Mouse (Mus musculus) brain, adult 2 months (tissue): ENCODE measurements around the gene Gnl3l.
A peak's percentile ranks its signal among the peaks of the same experiment; 100 is the strongest.

Source experiments
- DNase-seq: peaks from one replicate; pipeline ENCODE4 v3.0.0; 2011; ENCODE audit warnings: low read depth, low spot score

Gnl3l gene

DNA sequence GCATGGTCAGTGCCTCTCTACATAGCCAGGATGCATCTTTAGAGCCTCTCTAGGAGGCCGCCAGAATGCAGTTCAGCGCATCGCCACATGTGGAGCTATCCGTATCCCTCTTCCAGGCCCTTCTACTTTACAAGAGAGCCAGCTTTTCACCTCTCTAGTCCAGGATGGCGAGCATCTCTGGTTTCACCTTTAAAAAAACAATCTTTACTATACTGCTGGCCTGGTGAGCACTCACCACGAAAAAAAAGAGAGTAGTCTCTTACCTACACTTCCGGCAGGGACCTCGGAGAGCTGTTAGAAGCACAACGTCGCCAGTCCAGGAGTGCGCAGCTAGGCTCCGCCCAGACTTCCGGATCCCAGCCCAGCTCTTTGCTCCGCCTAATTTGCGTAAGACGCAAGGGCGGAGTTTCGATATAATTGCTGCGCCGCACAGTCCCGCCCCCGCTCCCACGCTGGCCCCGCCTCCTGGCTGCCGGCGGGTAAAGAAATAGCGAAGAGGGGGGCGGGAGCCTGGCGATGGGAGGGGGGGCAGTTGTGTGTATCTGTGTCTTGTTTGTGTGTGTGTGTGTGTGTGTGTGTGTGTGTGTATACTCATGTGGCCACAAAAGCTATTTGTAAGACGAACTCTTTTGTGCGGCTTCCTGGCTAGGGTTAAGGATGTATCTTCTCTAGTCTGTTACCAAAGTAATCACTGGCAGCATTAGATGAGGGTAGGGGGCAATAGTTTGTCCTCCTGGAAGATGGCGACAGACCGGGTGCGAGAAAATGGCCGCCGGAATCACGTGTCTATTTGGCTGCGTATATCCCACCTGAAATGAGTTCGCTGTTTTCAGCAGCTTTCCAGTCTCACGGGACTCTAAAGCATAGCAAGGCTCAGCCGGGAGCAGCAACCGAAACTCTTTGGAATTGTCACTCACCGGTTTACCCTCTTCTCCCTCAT is at the start of gene Gnl3l:
Gene Gnl3l (minus strand): TSS at position 385 of the 940 bp plus-strand sequence.
- peak; percentile 97 for DNase-seq

DNA sequence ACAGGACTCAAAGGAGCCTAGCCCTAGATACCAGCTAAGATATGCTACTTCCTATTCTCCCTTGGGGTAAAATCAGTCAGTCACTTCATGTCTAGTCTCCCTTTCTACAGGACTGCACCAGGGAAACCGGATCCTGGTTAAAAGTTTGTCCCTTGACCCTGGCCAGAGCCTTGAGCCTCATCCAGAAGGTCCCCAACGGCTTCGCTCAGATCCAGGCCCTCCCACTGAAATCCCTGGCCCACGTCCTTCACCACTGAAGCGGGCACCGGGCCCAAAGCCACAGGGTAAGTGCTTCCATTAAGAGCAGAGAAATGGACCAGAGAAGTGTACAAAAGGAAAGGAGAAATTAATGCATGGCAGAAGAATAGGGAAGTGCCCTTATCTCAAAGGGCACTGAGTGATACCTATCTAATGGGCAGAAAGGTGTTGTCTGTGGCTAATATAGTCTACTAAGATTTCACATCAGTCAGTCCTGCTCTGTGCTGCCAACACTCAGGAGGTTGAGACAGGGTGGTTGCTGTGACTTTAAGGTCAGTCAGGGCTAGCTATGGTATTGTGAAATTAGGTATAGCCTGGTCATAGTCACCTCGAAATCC is 49.0 kb upstream of the Gnl3l start:
- no peak for DNase-seq

DNA sequence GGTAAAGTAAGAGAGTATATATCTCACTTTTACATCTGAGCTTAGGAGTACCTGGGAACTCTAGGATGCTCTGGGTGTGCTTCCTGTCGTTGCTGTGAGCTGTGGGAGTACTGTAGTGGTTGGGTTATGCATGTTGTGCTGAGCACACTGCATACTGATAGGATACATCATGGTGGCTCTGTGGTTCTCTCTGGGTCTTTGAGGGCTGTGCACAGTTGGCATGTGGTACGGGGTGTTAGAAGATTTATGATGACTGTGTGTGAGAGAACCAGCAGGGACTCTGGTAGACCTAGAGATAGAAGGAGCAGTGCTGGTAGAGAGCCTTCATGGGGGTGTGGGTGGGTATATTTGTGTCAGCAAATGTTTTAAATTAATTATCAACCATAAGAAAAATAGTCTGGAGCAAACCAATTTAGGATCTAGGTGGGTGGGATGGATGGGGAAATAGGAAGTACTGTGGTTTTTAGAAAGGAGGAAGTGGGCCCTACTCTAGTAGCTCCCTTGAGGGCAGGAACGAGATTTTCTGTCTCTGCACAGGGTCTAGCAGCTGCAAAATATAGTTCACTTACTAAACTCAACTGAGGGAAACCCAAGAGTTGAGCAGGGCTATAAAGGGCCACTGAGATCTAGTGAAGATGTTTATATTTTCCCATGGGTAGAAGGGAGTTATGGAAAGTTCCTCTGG is 44.6 kb upstream of the Gnl3l start:
- no peak for DNase-seq

DNA sequence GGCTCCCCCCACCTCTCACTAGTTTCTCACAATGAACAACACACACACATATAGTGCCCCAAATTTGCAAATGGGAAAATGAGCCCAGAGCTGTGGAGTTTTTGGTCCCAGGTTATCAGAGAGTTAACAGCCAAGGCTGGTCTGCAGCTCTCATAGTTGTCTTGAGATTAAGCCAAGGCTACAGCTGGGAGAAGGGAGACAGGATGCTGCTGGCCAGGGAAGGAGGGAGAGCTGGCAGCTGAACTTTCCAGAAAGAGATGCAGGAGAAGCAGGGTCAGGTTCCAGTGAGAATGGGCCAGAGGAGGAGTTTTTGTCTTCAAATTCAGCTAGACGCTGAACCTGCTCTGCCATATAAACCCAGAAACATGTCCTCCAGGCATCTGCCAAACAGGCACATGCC is 42.2 kb upstream of the Gnl3l start:
- peak; percentile 31 for DNase-seq

- DNase-seq = no peak
Observed at GRCm38 (mm10) chrX:151055559-151055958, 38.4 kb upstream of the Gnl3l start.

GRCm38 (mm10) chrX:151054489-151054888 is 37.4 kb upstream of the Gnl3l start:
- no peak for DNase-seq

DNA sequence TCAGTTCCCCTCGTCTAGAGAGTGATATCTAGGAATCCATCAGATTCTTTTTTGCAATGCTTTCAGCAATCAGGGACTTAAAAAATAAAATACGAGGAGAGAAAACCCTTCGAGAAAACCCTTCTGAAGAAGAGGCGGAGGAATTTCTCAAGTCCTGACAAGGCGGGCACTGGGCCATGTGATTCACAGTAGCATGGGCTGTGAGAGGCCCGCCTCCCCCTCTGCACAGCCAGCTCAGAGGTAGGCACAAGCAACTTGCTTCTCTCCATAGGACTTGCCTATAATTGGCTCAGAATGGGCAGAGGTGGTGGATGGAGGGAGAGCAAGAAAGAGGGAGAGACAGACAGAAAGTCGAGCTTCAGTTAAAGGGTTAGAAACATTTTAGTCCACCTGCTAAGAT is 33.2 kb upstream of the Gnl3l start:
- DNase-seq = peak; percentile 82

GRCm38 (mm10) chrX:151049661-151050215 is 32.6 kb upstream of the Gnl3l start:
- no peak for DNase-seq

DNA sequence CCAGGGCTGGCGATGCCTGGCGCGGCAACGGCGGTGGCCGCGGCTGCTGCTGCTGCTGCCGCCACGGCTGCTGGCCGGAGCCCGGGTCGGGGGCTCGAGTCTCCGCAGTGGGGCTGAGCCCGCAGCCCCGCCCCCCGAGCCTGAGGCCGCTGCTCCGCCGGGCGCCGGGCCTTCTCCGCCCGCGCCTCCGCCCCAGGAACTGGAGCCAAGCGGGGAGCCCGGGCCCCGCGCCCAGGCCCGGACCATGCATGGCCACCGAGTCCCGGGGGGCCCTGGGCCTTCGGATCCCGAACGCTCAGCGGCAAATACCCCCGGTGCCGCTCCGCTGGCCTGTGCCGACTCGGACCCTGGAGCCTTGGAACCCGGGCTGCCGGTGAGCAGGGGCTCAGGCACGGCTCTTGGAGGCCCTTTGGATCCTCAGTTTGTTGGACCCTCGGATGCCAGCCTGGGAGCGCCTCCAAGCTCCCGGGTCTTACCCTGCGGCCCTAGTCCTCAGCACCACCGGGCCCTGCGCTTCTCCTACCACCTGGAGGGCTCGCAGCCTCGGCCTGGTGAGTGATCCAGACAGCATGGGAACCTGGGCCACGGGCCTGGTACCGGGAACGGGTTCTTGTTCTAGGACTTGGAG is 30.4 kb upstream of the Gnl3l start:
- DNase-seq = peak; percentile 18

- DNase-seq = peak; percentile 90
Observed at GRCm38 (mm10) chrX:151046777-151047430, 29.8 kb upstream of the Gnl3l start.

- DNase-seq = no peak
Observed at GRCm38 (mm10) chrX:151046321-151046720, 29.2 kb upstream of the Gnl3l start.

- DNase-seq = no peak
Observed at GRCm38 (mm10) chrX:151045850-151046249, 28.7 kb upstream of the Gnl3l start, which contains the start of gene Fgd1. Gene Fgd1, plus strand, starts transcription at chrX:151046150.

- no peak for DNase-seq
Observed at GRCm38 (mm10) chrX:151041223-151041622, 24.1 kb upstream of the Gnl3l start.

- no peak for DNase-seq
Observed at GRCm38 (mm10) chrX:151031400-151031799, 14.3 kb upstream of the Gnl3l start.

DNA sequence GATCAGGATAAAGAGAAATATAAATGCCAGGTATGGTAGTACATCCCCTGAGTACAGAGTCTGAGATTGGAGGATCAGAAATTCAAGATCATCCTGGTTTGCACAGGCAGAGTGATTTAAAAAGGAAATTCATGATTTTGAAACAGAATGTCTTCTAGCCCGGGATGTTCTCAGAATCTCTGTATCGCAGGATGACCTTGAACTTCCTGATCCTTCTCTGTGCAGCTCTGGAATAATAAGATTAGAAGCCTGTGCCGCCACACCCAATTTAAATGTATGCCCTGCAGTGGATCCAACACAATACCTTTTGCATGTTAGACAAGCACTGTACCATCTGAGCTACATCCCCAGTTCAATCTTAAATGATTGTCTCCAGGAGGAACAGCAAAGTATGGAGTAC is 1.7 kb upstream of the Gnl3l start:
- no peak for DNase-seq

GRCm38 (mm10) chrX:151017897-151018296 is 775 bp upstream of the Gnl3l start:
- peak; percentile 33 for DNase-seq

GRCm38 (mm10) chrX:150996775-150997174 is 20.3 kb downstream of the Gnl3l start:
- peak; percentile 82 for DNase-seq

DNA sequence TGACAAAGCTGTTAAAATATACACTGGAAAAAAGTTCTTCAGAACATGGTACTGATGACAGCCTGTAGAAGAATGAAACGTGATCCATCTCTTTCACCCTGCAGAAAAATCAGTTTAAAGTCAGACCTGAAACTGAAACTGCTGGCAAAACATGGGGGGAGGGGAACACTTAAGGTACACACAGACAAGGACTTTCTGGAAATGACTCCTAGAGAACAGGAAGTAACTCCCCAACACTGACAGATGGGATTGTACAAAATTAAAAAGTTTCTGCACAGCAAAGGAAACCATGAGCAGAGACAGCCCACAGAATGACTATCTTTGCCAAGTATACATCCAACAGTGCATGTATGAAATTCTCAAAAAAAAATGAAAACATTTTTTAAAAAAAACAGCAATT is 35.5 kb downstream of the Gnl3l start:
- peak; percentile 30 for DNase-seq

DNA sequence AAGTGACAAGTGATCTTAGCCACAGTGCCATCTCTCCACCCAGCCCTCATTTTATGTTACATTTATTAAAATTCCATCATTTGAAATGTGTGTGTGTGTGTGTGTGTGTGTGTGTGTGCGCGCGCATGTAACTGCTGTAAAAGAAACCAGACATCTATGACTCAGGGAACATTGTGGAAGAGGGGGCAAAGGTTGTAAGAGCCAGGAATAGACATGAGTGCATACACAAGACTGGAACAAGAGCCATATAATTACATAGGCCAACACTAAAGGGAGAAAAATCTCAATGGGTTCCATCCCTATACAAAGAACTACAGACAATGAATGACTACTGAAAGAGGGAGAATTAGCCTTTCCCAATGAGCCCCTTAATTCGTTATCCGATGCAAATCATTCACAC is 41.7 kb downstream of the Gnl3l start:
- no peak for DNase-seq

DNA sequence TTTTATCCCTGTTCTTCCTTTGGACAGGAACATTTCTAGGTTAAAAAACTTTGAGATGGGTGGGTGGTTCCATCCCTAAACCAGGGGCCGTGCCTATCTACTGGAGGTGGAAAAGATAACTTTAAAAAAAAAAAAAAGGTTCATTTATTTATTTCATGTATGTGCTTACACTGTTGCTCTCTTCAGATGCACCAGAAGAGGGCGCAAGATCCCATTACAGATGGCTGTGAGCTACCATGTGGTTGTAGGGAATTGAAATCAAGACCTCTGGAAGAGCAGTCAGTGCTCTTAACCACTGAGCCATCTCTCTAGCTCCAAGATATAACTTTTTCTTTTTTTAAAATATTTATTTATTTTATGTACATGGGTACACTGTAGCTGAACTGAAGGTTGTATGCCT is 54.1 kb downstream of the Gnl3l start:
- no peak for DNase-seq

DNA sequence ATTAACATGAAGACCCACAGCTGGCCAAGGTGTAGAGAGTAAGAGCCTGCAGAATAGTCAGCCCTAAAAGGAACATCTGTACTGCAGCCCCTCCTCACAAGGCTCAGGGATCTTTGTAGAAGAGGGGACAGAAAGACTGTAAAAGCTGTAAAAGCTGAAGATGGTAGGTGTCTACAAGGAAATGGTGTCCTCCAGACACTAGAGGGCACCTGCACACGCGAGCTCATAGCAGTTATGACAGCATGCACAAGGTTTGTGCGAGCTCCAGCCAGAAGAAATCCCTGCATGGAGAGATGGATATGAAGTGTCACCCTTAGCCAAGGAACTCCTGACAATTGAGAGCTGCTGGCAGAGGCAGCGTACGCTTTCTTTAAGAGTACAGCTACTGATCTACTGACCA is 56.4 kb downstream of the Gnl3l start:
- no peak for DNase-seq
